Mouse (Mus musculus) kidney, embryonic 15.5 days (tissue): ENCODE measurements around the gene Rrp12. TPM values are rescaled to one million over a fixed set of nuclear protein-coding genes. Genes with fewer than 3 reads are reported as not detected.

Experiments
- ATAC-seq: fragments of 200-750 bp; cut with Nextera tagmentation; replicated peaks from 2 replicates; pipeline ENCODE4 v1.8.0; 2017; ENCODE audit warnings: moderate TSS enrichment; ENCODE audit not compliant: low FRiP score
- H3K27ac ChIP-seq: fragments of 300-500 bp; sonication (generic); 2 replicates; pipeline ENCODE4 v1.5.1; 2015; ENCODE audit warnings: mild to moderate bottlenecking, inconsistent platforms
- H3K27me3 ChIP-seq: fragments of 300-500 bp; sonication (generic); 2 replicates; pipeline ENCODE4 v1.6.1; 2015; ENCODE audit warnings: inconsistent platforms
- H3K36me3 ChIP-seq: fragments of 300-500 bp; sonication (generic); 2 replicates; pipeline ENCODE4 v1.6.1; 2015; ENCODE audit warnings: inconsistent platforms
- H3K4me1 ChIP-seq: fragments of 300-500 bp; sonication (generic); 2 replicates; pipeline ENCODE4 v1.6.1; 2015; ENCODE audit warnings: inconsistent platforms
- H3K4me2 ChIP-seq: fragments of 300-500 bp; sonication (generic); 2 replicates; pipeline ENCODE4 v1.6.1; 2015; ENCODE audit warnings: moderate library complexity, mild to moderate bottlenecking, inconsistent platforms
- H3K4me3 ChIP-seq: fragments of 300-500 bp; sonication (generic); replicated peaks from 2 replicates; pipeline ENCODE4 v1.5.1; 2015; ENCODE audit warnings: mild to moderate bottlenecking, inconsistent platforms
- H3K9ac ChIP-seq: fragments of 300-500 bp; sonication (generic); 2 replicates; pipeline ENCODE4 v1.6.1; 2015; ENCODE audit warnings: mild to moderate bottlenecking, inconsistent platforms
- H3K9me3 ChIP-seq: fragments of 300-500 bp; sonication (generic); replicated peaks from 2 replicates; pipeline ENCODE4 v1.6.1; 2016; ENCODE audit warnings: inconsistent platforms
- WGBS: fragments of 180-500 bp; shearing (Covaris S2); methylation state at CpG from one replicate; pipeline ENCODE4 v1.1.7; 2015; ENCODE audit warnings: mixed read lengths; 5-methylcytosine and 5-hydroxymethylcytosine counted together
- polyA plus RNA-seq: library from polyadenylated mRNA; unstranded; fragments of >200 nt; fragmentation: Nextera tagmentation; extraction: Ambion mirVana; gene quantifications from 2 replicates; pipeline ENCODE4 v1.2.1, GENCODE M21; 2015

The Rrp12 gene
- polyA plus RNA-seq, 1 experiment from 2014 or later = 18.8 TPM

GRCm38 (mm10) chr19:41831101-41831570 is 64.8 kb downstream of the Rrp12 start:
- peak overlapping the region; percentile 65 for H3K9ac ChIP-seq
- H3K4me3 ChIP-seq = peak overlapping the region; percentile 75
- H3K4me2 ChIP-seq = peak overlapping the region; percentile 99
- peaks cover 31% of the 10 kb centered on the region for H3K27me3 ChIP-seq
- ATAC-seq = no peak
- no peaks in the 10 kb centered on the region for H3K9me3 ChIP-seq
- H3K36me3 ChIP-seq = no peaks in the 10 kb centered on the region
- 0 out of 2 replicates have a peak overlapping the region, but pooled peaks have one; percentile 7 for H3K27ac ChIP-seq
- H3K4me1 ChIP-seq = peaks cover 31% of the 10 kb centered on the region
- under 1% methylated on average over 19 of the region's 19 CpGs for WGBS

GRCm38 (mm10) chr19:41830106-41831031 is 65.6 kb downstream of the Rrp12 start:
- ATAC-seq = peak; percentile 69
- Histone ChIP-seq H3K36me3 (no peaks in the 10 kb centered on the region), H3K27me3 (peaks cover 31% of the 10 kb centered on the region), H3K4me2 (peak overlapping the region; percentile 99), H3K4me3 (peak overlapping the region; percentile 75), H3K9me3 (no peaks in the 10 kb centered on the region), H3K27ac (peak overlapping the region; percentile 95), H3K4me1 (peaks cover 26% of the 10 kb centered on the region), H3K9ac (peak overlapping the region; percentile 65)
- WGBS = under 1% methylated on average over 112 of the region's 112 CpGs

GRCm38 (mm10) chr19:41829381-41830105 is 66.4 kb downstream of the Rrp12 start, which contains the start of gene Frat1:
Frat1 (plus strand) TSS chr19:41829970.
- WGBS = under 1% methylated on average over 34 of the region's 39 CpGs
- H3K9me3 ChIP-seq = no peaks in the 10 kb centered on the region
- peak within 1 kb of the TSS; percentile 95 for H3K27ac ChIP-seq
- peak within 1 kb of the TSS; percentile 99 for H3K4me2 ChIP-seq
- H3K27me3 ChIP-seq = peaks cover 31% of the 10 kb centered on the region
- ATAC-seq = peak; percentile 95
- no peaks in the 10 kb centered on the region for H3K36me3 ChIP-seq
- peak within 1 kb of the TSS; percentile 75 for H3K4me3 ChIP-seq
- peak within 1 kb of the TSS; percentile 65 for H3K9ac ChIP-seq
- H3K4me1 ChIP-seq = peaks cover 26% of the 10 kb centered on the region

- H3K27me3 ChIP-seq = peaks cover 31% of the 10 kb centered on the region
- ATAC-seq = no peak
- peak overlapping the region; percentile 75 for H3K4me3 ChIP-seq
- no peaks in the 10 kb centered on the region for H3K9me3 ChIP-seq
- no peaks in the 10 kb centered on the region for H3K36me3 ChIP-seq
- peaks cover 26% of the 10 kb centered on the region for H3K4me1 ChIP-seq
- H3K4me2 ChIP-seq = peak overlapping the region; percentile 99
- H3K9ac ChIP-seq = no peak overlapping the region
- WGBS = 69% methylated on average over 3 of the region's 3 CpGs
- peak overlapping the region; percentile 69 for H3K27ac ChIP-seq
These were observed 67.0 kb downstream of the Rrp12 start for GRCm38 (mm10) chr19:41828941-41829340.

GRCm38 (mm10) chr19:41826529-41826928 is 69.4 kb downstream of the Rrp12 start:
- Histone ChIP-seq H3K4me2 (no peak overlapping the region), H3K4me1 (peaks cover 18% of the 10 kb centered on the region), H3K36me3 (no peaks in the 10 kb centered on the region), H3K27me3 (peaks cover 8% of the 10 kb centered on the region), H3K27ac (no peak overlapping the region), H3K9ac (no peak overlapping the region), H3K4me3 (no peak overlapping the region), H3K9me3 (no peaks in the 10 kb centered on the region)
- WGBS = 73% methylated on average over 3 of the region's 3 CpGs
- no peak for ATAC-seq

- no peak overlapping the region for H3K9ac ChIP-seq
- no peak overlapping the region for H3K4me2 ChIP-seq
- H3K36me3 ChIP-seq = no peaks in the 10 kb centered on the region
- WGBS = 90% methylated on average over 5 of the region's 5 CpGs
- H3K27ac ChIP-seq = no peak overlapping the region
- H3K4me1 ChIP-seq = peaks cover 6% of the 10 kb centered on the region; the same call in 1 of the 2 replicates
- H3K27me3 ChIP-seq = no peaks in the 10 kb centered on the region
- no peak for ATAC-seq
- H3K4me3 ChIP-seq = no peak overlapping the region
- H3K9me3 ChIP-seq = no peaks in the 10 kb centered on the region
These were observed 71.0 kb downstream of the Rrp12 start for GRCm38 (mm10) chr19:41824950-41825349.

GRCm38 (mm10) chr19:41822589-41822988 is 73.4 kb downstream of the Rrp12 start:
- Histone ChIP-seq H3K9me3 (no peaks in the 10 kb centered on the region), H3K36me3 (no peaks in the 10 kb centered on the region), H3K27me3 (no peaks in the 10 kb centered on the region), H3K4me1 (peaks cover 6% of the 10 kb centered on the region; the same call in 1 of the 2 replicates), H3K9ac (no peak overlapping the region), H3K4me3 (no peak overlapping the region), H3K4me2 (no peak overlapping the region), H3K27ac (no peak overlapping the region)
- WGBS = 90% methylated on average over 1 of the region's 1 CpGs
- ATAC-seq = no peak

GRCm38 (mm10) chr19:41821436-41821835 is 74.5 kb downstream of the Rrp12 start:
- Histone ChIP-seq H3K36me3 (no peaks in the 10 kb centered on the region), H3K9me3 (no peaks in the 10 kb centered on the region), H3K27me3 (no peaks in the 10 kb centered on the region), H3K9ac (no peak overlapping the region), H3K4me1 (peaks cover 16% of the 10 kb centered on the region), H3K4me2 (no peak overlapping the region), H3K27ac (no peak overlapping the region), H3K4me3 (no peak overlapping the region)
- WGBS = 18% methylated on average over 5 of the region's 5 CpGs
- no peak for ATAC-seq

GRCm38 (mm10) chr19:41818749-41819148 is 77.2 kb downstream of the Rrp12 start:
- Histone ChIP-seq H3K9me3 (no peaks in the 10 kb centered on the region), H3K27me3 (no peaks in the 10 kb centered on the region), H3K36me3 (no peaks in the 10 kb centered on the region), H3K27ac (no peak overlapping the region), H3K4me1 (peaks cover 16% of the 10 kb centered on the region), H3K4me3 (no peak overlapping the region), H3K4me2 (no peak overlapping the region), H3K9ac (no peak overlapping the region)
- WGBS = 84% methylated on average over 4 of the region's 4 CpGs
- no peak for ATAC-seq

GRCm38 (mm10) chr19:41817325-41817724 is 78.6 kb downstream of the Rrp12 start:
- ATAC-seq = no peak
- Histone ChIP-seq H3K27me3 (no peaks in the 10 kb centered on the region), H3K4me1 (peaks cover 16% of the 10 kb centered on the region), H3K27ac (no peak overlapping the region), H3K4me2 (no peak overlapping the region), H3K4me3 (no peak overlapping the region), H3K9ac (no peak overlapping the region), H3K9me3 (no peaks in the 10 kb centered on the region), H3K36me3 (no peaks in the 10 kb centered on the region)
- WGBS = 46% methylated on average over 10 of the region's 10 CpGs

GRCm38 (mm10) chr19:41816915-41817314 is 79.1 kb downstream of the Rrp12 start:
- no peaks in the 10 kb centered on the region for H3K9me3 ChIP-seq
- no peak for ATAC-seq
- no peak overlapping the region for H3K4me3 ChIP-seq
- no peaks in the 10 kb centered on the region for H3K27me3 ChIP-seq
- H3K4me2 ChIP-seq = no peak overlapping the region
- H3K36me3 ChIP-seq = no peaks in the 10 kb centered on the region
- peaks cover 16% of the 10 kb centered on the region for H3K4me1 ChIP-seq
- WGBS = 52% methylated on average over 5 of the region's 5 CpGs
- H3K27ac ChIP-seq = no peak overlapping the region
- H3K9ac ChIP-seq = no peak overlapping the region

- 46% methylated on average over 5 of the region's 5 CpGs for WGBS
- Histone ChIP-seq H3K27ac (no peak overlapping the region), H3K4me3 (no peak overlapping the region), H3K4me2 (no peak overlapping the region), H3K9me3 (no peaks in the 10 kb centered on the region), H3K4me1 (peaks cover 16% of the 10 kb centered on the region), H3K9ac (no peak overlapping the region), H3K27me3 (no peaks in the 10 kb centered on the region), H3K36me3 (no peaks in the 10 kb centered on the region)
- ATAC-seq = no peak
These were observed 79.6 kb downstream of the Rrp12 start for GRCm38 (mm10) chr19:41816410-41816809.
